Comparison of ENCODE assay signal across 12 mouse cellular contexts in genomic region chr5:105636484-105637191, GRCm38 (mm10).
DNase-seq lines count a peak whose midpoint lies in the region; ATAC-seq and TF ChIP-seq lines count a peak whose summit lies in the region.
"Had no signal": no experiment of that assay in that cellular context is flagged by ENCODE, and none has a peak within 500 bp of the region (broad histone marks: within the 10 kb centered on the region; RNA-seq: fewer than 3 reads in every experiment).

No protein-coding gene starts in this region.

- H3ac ChIP-seq in C2C12 (ENCODE audit: control insufficient read depth, insufficient read length, low read depth): no peak overlapping the region
- H3ac ChIP-seq in myocyte (ENCODE audit: control insufficient read depth, insufficient read length): no peak overlapping the region

- peak; percentile 26 for TF ChIP-seq CTCF in C2C12 (IDR thresholded peaks at IDR 0.05; ENCODE audit: control insufficient read depth, insufficient read depth, insufficient read length)
- no peak for TF ChIP-seq CTCF in E14TG2a.4 (conservative IDR thresholded peaks at IDR 0.05; ENCODE audit: low read length)

- peak overlapping the region; percentile 56 for H3K4me2 ChIP-seq in myocyte (ENCODE audit: low read depth)
- H3K4me2 ChIP-seq in forebrain, embryonic 16.5 days (ENCODE audit: low read length): no peak overlapping the region
- H3K4me2 ChIP-seq: hindbrain, embryonic 15.5 days had no signal

- TF ChIP-seq POLR2A in myocyte (IDR thresholded peaks at IDR 0.05; ENCODE audit: insufficient read length, low read depth): peak; percentile 31

- H3K36me3 ChIP-seq in C2C12 (ENCODE audit: control insufficient read depth, insufficient read depth): no peaks in the 10 kb centered on the region
- no peaks in the 10 kb centered on the region for H3K36me3 ChIP-seq in E14TG2a.4 (ENCODE audit: insufficient read depth, low read length)
- H3K36me3 ChIP-seq in myocyte (ENCODE audit: control insufficient read depth, insufficient read depth): no peaks in the 10 kb centered on the region
- no peaks in the 10 kb centered on the region for H3K36me3 ChIP-seq in forebrain, embryonic 16.5 days (ENCODE audit: control insufficient read depth, insufficient read depth)
- H3K36me3 ChIP-seq: hindbrain, embryonic 15.5 days had no signal

- H3K4me1 ChIP-seq in E14TG2a.4 (replicated peaks; ENCODE audit: low read depth, low read length): peaks cover 21% of the 10 kb centered on the region
- no peaks in the 10 kb centered on the region for H3K4me1 ChIP-seq in forebrain, embryonic 16.5 days (replicated peaks; ENCODE audit: control insufficient read depth, insufficient read depth, low read length)
- H3K4me1 ChIP-seq: hindbrain, embryonic 15.5 days had no signal

- H3K79me2 ChIP-seq in C2C12 (ENCODE audit: control insufficient read depth, insufficient read depth) (no peaks in the 10 kb centered on the region), myocyte (ENCODE audit: control insufficient read depth, insufficient read depth) (no peaks in the 10 kb centered on the region)

- H3K27me3 ChIP-seq in C2C12 (ENCODE audit: control insufficient read depth, insufficient read depth, insufficient read length): no peaks in the 10 kb centered on the region
- H3K27me3 ChIP-seq in E14TG2a.4 (ENCODE audit: insufficient read depth, low read length): no peaks in the 10 kb centered on the region
- no peaks in the 10 kb centered on the region for H3K27me3 ChIP-seq in myocyte (ENCODE audit: control insufficient read depth, insufficient read depth, insufficient read length)
- no peaks in the 10 kb centered on the region for H3K27me3 ChIP-seq in forebrain, embryonic 16.5 days (replicated peaks; ENCODE audit: control insufficient read depth, insufficient read depth, low read length)
- H3K27me3 ChIP-seq: hindbrain, embryonic 15.5 days had no signal

- peaks cover 13% of the 10 kb centered on the region for H3K9me3 ChIP-seq in E14TG2a.4 (ENCODE audit: low read length)
- H3K9me3 ChIP-seq in forebrain, embryonic 16.5 days (ENCODE audit: control insufficient read depth, low read length): no peaks in the 10 kb centered on the region
- H3K9me3 ChIP-seq: hindbrain, embryonic 15.5 days had no signal

- no peak for DNase-seq in ovary, postnatal 36 days (ENCODE audit: low spot score)
- DNase-seq in kidney, adult 18-20 months: no peak
- DNase-seq: adrenal gland, postnatal 14 days; cerebellum, adult 2 months; gastrocnemius, postnatal 10 days; lung, postnatal 36 days had no signal

- H3K27ac ChIP-seq in forebrain, embryonic 16.5 days (ENCODE audit: low read length): no peak overlapping the region
- H3K27ac ChIP-seq: hindbrain, embryonic 15.5 days had no signal

- 81% methylated on average over 11 of the region's 11 CpGs for WGBS in forebrain, embryonic 16.5 days

- no peaks in the 10 kb centered on the region for H3K79me3 ChIP-seq in C2C12 (ENCODE audit: low read depth)

- H3K4me3 ChIP-seq in C2C12 (ENCODE audit: insufficient read depth, poor library complexity, severe bottlenecking): no peak overlapping the region
- H3K4me3 ChIP-seq in E14TG2a.4 (replicated peaks; ENCODE audit: low read length): peak overlapping the region; percentile 35
- H3K4me3 ChIP-seq in myocyte: no peak overlapping the region
- H3K4me3 ChIP-seq in forebrain, embryonic 16.5 days (replicated peaks; ENCODE audit: low read length): no peak overlapping the region
- H3K4me3 ChIP-seq: hindbrain, embryonic 15.5 days had no signal

- ATAC-seq in common myeloid progenitor, adult 5-6 weeks (replicated peaks; ENCODE audit: low read depth, poor library complexity, severe bottlenecking): peak; percentile 85
- ATAC-seq in forebrain, embryonic 16.5 days: no peak

- no peak overlapping the region for H3K9ac ChIP-seq in forebrain, embryonic 16.5 days (replicated peaks; ENCODE audit: low read depth, low read length)
- H3K9ac ChIP-seq: hindbrain, embryonic 15.5 days had no signal

TF ChIP-seq in C2C12, 6 proteins besides CTCF, POLR2A, EP300 and RAD21:
- TF ChIP-seq FOSL1 (IDR thresholded peaks at IDR 0.05; ENCODE audit: insufficient read depth, low read length, poor library complexity, severe bottlenecking) (no peak), MAX (IDR thresholded peaks at IDR 0.05) (peak; percentile 16)

TF ChIP-seq in myocyte, 11 proteins besides CTCF, POLR2A, EP300 and RAD21:
- no peak for TF ChIP-seq CEBPB (IDR thresholded peaks at IDR 0.05; ENCODE audit: insufficient read depth, poor library complexity, severe bottlenecking)
- TF ChIP-seq USF1 (IDR thresholded peaks at IDR 0.05; ENCODE audit: low read depth): no peak
- no peak for TF ChIP-seq E2F4 (IDR thresholded peaks at IDR 0.05; ENCODE audit: insufficient read depth)
- TF ChIP-seq REST (IDR thresholded peaks at IDR 0.05; ENCODE audit: insufficient read depth, insufficient read length): no peak
- TF ChIP-seq SRF (IDR thresholded peaks at IDR 0.05; ENCODE audit: control insufficient read depth, insufficient read length, low read depth): no peak
- no peak for TF ChIP-seq MAX (IDR thresholded peaks at IDR 0.05; ENCODE audit: low read depth)
- TF ChIP-seq MYOG (IDR thresholded peaks at IDR 0.05; ENCODE audit: control insufficient read depth in 1 of 3, insufficient read depth in 1 of 3, insufficient read length in 2 of 3, low read depth in 2 of 3): no peak
- TF ChIP-seq MYOD1 (IDR thresholded peaks at IDR 0.05; ENCODE audit: control insufficient read depth in 1 of 3, insufficient read length in 2 of 3, low read depth in 2 of 3): no peak
- TF ChIP-seq TCF3 (IDR thresholded peaks at IDR 0.05; ENCODE audit: insufficient read length, low read depth): no peak
- TF ChIP-seq POLR2AphosphoS2 (IDR thresholded peaks at IDR 0.05; ENCODE audit: insufficient read length, low read depth): no peak
- TF ChIP-seq TCF12 (IDR thresholded peaks at IDR 0.05; ENCODE audit: insufficient read depth, poor library complexity, severe bottlenecking): no peak
